Mouse (Mus musculus): ENCODE results near the gene Aig1. TPM values are rescaled to one million over a fixed set of nuclear protein-coding genes. Genes with fewer than 3 reads are reported as not detected.

The Aig1 gene
- polyA plus RNA-seq, 1 experiment from 2014 or later = 96.1 TPM

DNA sequence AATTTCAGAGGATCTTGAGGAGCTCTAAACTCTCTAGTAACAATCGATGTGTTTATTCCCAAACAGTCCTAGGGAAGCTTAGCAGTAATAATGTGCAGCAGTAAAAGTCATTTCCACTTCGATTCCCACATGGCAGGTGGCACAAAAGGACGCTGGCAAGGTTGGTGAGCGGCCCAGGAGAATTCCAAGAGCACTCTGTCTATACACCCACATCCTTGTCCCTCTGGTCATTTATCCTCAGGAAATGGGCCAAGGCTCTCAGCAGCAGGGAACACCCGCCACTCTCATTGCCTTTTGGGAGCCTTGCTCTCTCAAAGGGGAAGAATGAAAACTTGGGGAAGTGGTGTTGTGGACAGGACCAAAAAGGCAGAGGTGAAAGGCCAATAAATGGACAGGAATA lies 245.0 kb downstream of the Aig1 start:
- Histone ChIP-seq H3K9me3 (replicated peaks; ENCODE audit: control insufficient read depth, low read length, poor library complexity, severe bottlenecking) (no peaks in the 10 kb centered on the region), H3K27ac (ENCODE audit: low read length) (no peak overlapping the region), H3K4me2 (ENCODE audit: low read length) (no peak overlapping the region), H3K4me3 (ENCODE audit: low read depth, low read length) (no peak overlapping the region), H3K9ac (ENCODE audit: low read depth, low read length) (no peak overlapping the region), H3K4me1 (ENCODE audit: control insufficient read depth, insufficient read depth, low read length) (no peaks in the 10 kb centered on the region), H3K27me3 (ENCODE audit: control insufficient read depth, insufficient read depth, low read depth, low read length) (no peaks in the 10 kb centered on the region), H3K36me3 (ENCODE audit: control insufficient read depth, insufficient read depth, low read length) (no peaks in the 10 kb centered on the region)
- WGBS = 84% methylated on average over 5 of the region's 5 CpGs
- ATAC-seq = no peak

DNA sequence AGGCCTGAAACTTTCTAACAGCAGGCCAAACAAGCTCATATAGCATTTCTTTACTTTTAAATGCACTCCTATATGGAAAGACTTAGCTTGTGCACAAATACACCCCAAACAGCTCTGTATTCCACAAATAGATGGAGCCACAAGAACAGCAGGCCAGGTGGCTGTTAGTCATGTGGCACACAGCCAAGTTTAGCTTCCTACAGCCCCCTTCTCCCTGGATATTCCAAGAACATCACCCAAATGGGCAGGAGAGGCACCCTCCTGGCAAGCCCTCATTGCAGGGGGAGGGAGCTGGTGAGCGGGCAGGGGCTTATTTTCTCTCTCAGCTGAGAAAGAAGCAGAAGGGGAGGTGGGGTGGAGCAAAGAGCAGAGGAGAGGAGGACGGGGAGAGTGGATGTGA lies 267.9 kb downstream of the Aig1 start:
- Histone ChIP-seq H3K4me1 (ENCODE audit: control insufficient read depth, insufficient read depth, low read length) (no peaks in the 10 kb centered on the region), H3K4me3 (ENCODE audit: low read depth, low read length) (no peak overlapping the region), H3K36me3 (ENCODE audit: control insufficient read depth, insufficient read depth, low read length) (no peaks in the 10 kb centered on the region), H3K9ac (ENCODE audit: low read depth, low read length) (no peak overlapping the region), H3K27ac (ENCODE audit: low read length) (no peak overlapping the region), H3K9me3 (replicated peaks; ENCODE audit: control insufficient read depth, low read length, poor library complexity, severe bottlenecking) (no peaks in the 10 kb centered on the region), H3K27me3 (ENCODE audit: control insufficient read depth, insufficient read depth, low read depth, low read length) (no peaks in the 10 kb centered on the region), H3K4me2 (ENCODE audit: low read length) (no peak overlapping the region)
- WGBS = 63% methylated on average over 2 of the region's 2 CpGs
- no peak for ATAC-seq

- no peak overlapping the region for H3K9ac ChIP-seq (ENCODE audit: low read depth, low read length)
- H3K4me1 ChIP-seq (ENCODE audit: control insufficient read depth, insufficient read depth, low read length) = no peaks in the 10 kb centered on the region
- no peaks in the 10 kb centered on the region for H3K27me3 ChIP-seq (ENCODE audit: control insufficient read depth, insufficient read depth, low read depth, low read length)
- no peak overlapping the region for H3K4me3 ChIP-seq (ENCODE audit: low read depth, low read length)
- WGBS = 84% methylated on average over 8 of the region's 8 CpGs
- no peaks in the 10 kb centered on the region for H3K9me3 ChIP-seq (replicated peaks; ENCODE audit: control insufficient read depth, low read length, poor library complexity, severe bottlenecking)
- no peak overlapping the region for H3K27ac ChIP-seq (ENCODE audit: low read length)
- ATAC-seq = no peak
- no peaks in the 10 kb centered on the region for H3K36me3 ChIP-seq (ENCODE audit: control insufficient read depth, insufficient read depth, low read length)
- no peak overlapping the region for H3K4me2 ChIP-seq (ENCODE audit: low read length)
Observed at GRCm38 (mm10) chr10:13597491-13597890, 271.3 kb downstream of the Aig1 start.

Other genes starting within 250 kb of the Aig1 start
- 10.7 and 11.0 TPM in 2 replicates for gene Hivep2, start 97.1 kb upstream of the Aig1 start, polyA plus RNA-seq (2015; fragmentation: Nextera tagmentation; extraction: Ambion mirVana)

All from midbrain, embryonic 16.5 days (tissue).